9 mouse cellular contexts compared by ENCODE assay signal in genomic region chr7:137312933-137313182, GRCm38 (mm10). TPM values are rescaled to one million over a fixed set of nuclear protein-coding genes. Genes with fewer than 3 reads are reported as not detected.
DNase-seq lines count a peak whose midpoint lies in the region; ATAC-seq lines count a peak whose summit lies in the region.
"Had no signal": no experiment of that assay in that cellular context is flagged by ENCODE, and none has a peak within 500 bp of the region (broad histone marks: within the 10 kb centered on the region; RNA-seq: fewer than 3 reads in every experiment).

No protein-coding gene starts in this region.

- under 1% methylated on average over 10 of the region's 10 CpGs for WGBS in neural tube, embryonic 11.5 days
- under 1% methylated on average over 10 of the region's 10 CpGs for WGBS in limb, embryonic 13.5 days
- WGBS in stomach, embryonic 15.5 days = 3% methylated on average over 10 of the region's 10 CpGs

- peaks cover 29% of the 10 kb centered on the region for H3K4me1 ChIP-seq in neural tube, embryonic 11.5 days (ENCODE audit: control insufficient read depth, insufficient read depth, low read length)
- H3K4me1 ChIP-seq in limb, embryonic 13.5 days = peaks cover 52% of the 10 kb centered on the region
- H3K4me1 ChIP-seq in stomach, embryonic 15.5 days = peaks cover 45% of the 10 kb centered on the region

- peak overlapping the region; percentile 91 for H3K4me2 ChIP-seq in neural tube, embryonic 11.5 days (ENCODE audit: low read depth)
- H3K4me2 ChIP-seq in limb, embryonic 13.5 days (replicated peaks) = peak overlapping the region; percentile 91
- H3K4me2 ChIP-seq in stomach, embryonic 15.5 days = peak overlapping the region; percentile 95

- H3K36me3 ChIP-seq in neural tube, embryonic 11.5 days (ENCODE audit: control insufficient read depth, insufficient read depth, low read length) = no peaks in the 10 kb centered on the region
- H3K36me3 ChIP-seq in limb, embryonic 13.5 days = peaks cover 9% of the 10 kb centered on the region
- no peaks in the 10 kb centered on the region for H3K36me3 ChIP-seq in stomach, embryonic 15.5 days

- H3K9me3 ChIP-seq in neural tube, embryonic 11.5 days (ENCODE audit: control insufficient read depth, low read length) = no peaks in the 10 kb centered on the region
- H3K9me3 ChIP-seq in limb, embryonic 13.5 days = no peaks in the 10 kb centered on the region
- no peaks in the 10 kb centered on the region for H3K9me3 ChIP-seq in stomach, embryonic 15.5 days

- peak; percentile 60 for DNase-seq in embryo, embryonic 10.5 days (ENCODE audit: low spot score)
- DNase-seq in embryo, embryonic 9.5 days (ENCODE audit: extremely low spot score) = no peak
- no peak for DNase-seq in neural tube, embryonic 11.5 days (ENCODE audit: low spot score)
- no peak for DNase-seq in neural tube, embryonic 10.5 days (ENCODE audit: extremely low spot score, low spot score)
- no peak for DNase-seq in urinary bladder, postnatal 36 days (ENCODE audit: low spot score in 2 of 2)
- no peak for DNase-seq in cerebellum, adult 9-10 months

- H3K27me3 ChIP-seq in neural tube, embryonic 11.5 days (ENCODE audit: control insufficient read depth, insufficient read depth, low read length) = peaks cover 54% of the 10 kb centered on the region
- peaks cover 49% of the 10 kb centered on the region for H3K27me3 ChIP-seq in limb, embryonic 13.5 days
- H3K27me3 ChIP-seq in stomach, embryonic 15.5 days (replicated peaks) = peaks cover 88% of the 10 kb centered on the region

- no peak for ATAC-seq in neural tube, embryonic 11.5 days (ENCODE audit: insufficient read depth, low FRiP score, low TSS enrichment)
- no peak for ATAC-seq in limb, embryonic 13.5 days (ENCODE audit: low FRiP score, low read depth)
- no peak for ATAC-seq in stomach, embryonic 15.5 days (ENCODE audit: insufficient read depth, low FRiP score, low read depth)

- peak overlapping the region; percentile 93 for H3K27ac ChIP-seq in neural tube, embryonic 11.5 days (ENCODE audit: low read depth, low read length)
- peak overlapping the region; percentile 96 for H3K27ac ChIP-seq in limb, embryonic 13.5 days
- no peak overlapping the region for H3K27ac ChIP-seq in stomach, embryonic 15.5 days
- H3K27ac ChIP-seq: macrophage had no signal

- peak overlapping the region; percentile 91 for H3K9ac ChIP-seq in neural tube, embryonic 11.5 days (ENCODE audit: low read length)
- H3K9ac ChIP-seq in limb, embryonic 13.5 days = peak overlapping the region; percentile 99
- H3K9ac ChIP-seq in stomach, embryonic 15.5 days = no peak overlapping the region; the same call in 1 of the 2 replicates

- H3K4me3 ChIP-seq in neural tube, embryonic 11.5 days (ENCODE audit: low read depth, low read length) = peak overlapping the region; percentile 87
- peak overlapping the region; percentile 86 for H3K4me3 ChIP-seq in limb, embryonic 13.5 days
- H3K4me3 ChIP-seq in stomach, embryonic 15.5 days (replicated peaks) = peak overlapping the region; percentile 54

RNA-seq across cellular contexts. Expression of gene Ebf3, which starts 1.4 kb away (rescaled TPM):
- polyA plus RNA-seq in neural tube, embryonic 11.5 days (2014; fragmentation: Nextera tagmentation; extraction: Ambion mirVana) = 12.9 and 13.0 TPM in 2 replicates
- 13.4 and 16.9 TPM in 2 replicates for polyA plus RNA-seq in limb, embryonic 13.5 days (2015; fragmentation: Nextera tagmentation; extraction: Ambion mirVana)
- 1.5 TPM in 2 replicates for polyA plus RNA-seq in stomach, embryonic 15.5 days (2015; fragmentation: Nextera tagmentation; extraction: Ambion mirVana)
- polyA plus RNA-seq: macrophage had no signal
